Mouse (Mus musculus) bone marrow, adult 2 months (tissue): ENCODE data around the gene Ifna13. TPM values are rescaled to one million over a fixed set of nuclear protein-coding genes. Genes with fewer than 3 reads are reported as not detected.

Experiments
- H3K27ac ChIP-seq: fragments of 200-500 bp; 2 replicates; pipeline ENCODE4 v1.5.1; 2012; ENCODE audit warnings: low read depth, mild to moderate bottlenecking, control low read depth, inconsistent platforms, low read length; ENCODE audit not compliant: control insufficient read depth, poor library complexity, insufficient read depth
- H3K4me1 ChIP-seq: fragments of 200-500 bp; 2 replicates; pipeline ENCODE4 v1.6.1; 2011; ENCODE audit warnings: low read length; ENCODE audit not compliant: control insufficient read depth, insufficient read depth
- H3K4me3 ChIP-seq: fragments of 200-500 bp; replicated peaks from 2 replicates; pipeline ENCODE3; 2011; ENCODE audit warnings: mild to moderate bottlenecking, low read depth, low read length, control low read depth; ENCODE audit not compliant: control insufficient read depth
- CTCF ChIP-seq: fragments of 200-500 bp; IDR thresholded peaks from 2 replicates; pipeline ENCODE4 v1.5.1; 2011; ENCODE audit warnings: low read length, control low read depth; ENCODE audit not compliant: control insufficient read depth, insufficient read depth
- POLR2A ChIP-seq: fragments of 200-500 bp; IDR thresholded peaks from 2 replicates; pipeline ENCODE4 v1.6.1; 2011; ENCODE audit warnings: low read depth, mild to moderate bottlenecking, control low read depth, low read length, borderline replicate concordance; ENCODE audit not compliant: control insufficient read depth
- WGBS: fragments of 180-500 bp; shearing (Covaris S2); methylation state at CpG from one replicate; pipeline ENCODE4 v1.1.7; 2018; 5-methylcytosine and 5-hydroxymethylcytosine counted together
- polyA plus RNA-seq: library from polyadenylated mRNA; stranded (reverse); fragments of >200 nt; gene quantifications from 2 replicates; pipeline ENCODE4 v1.2.4, GENCODE M21; 2011; ENCODE audit warnings: low replicate concordance; ENCODE audit not compliant: missing spikeins, insufficient read depth, insufficient read length

Gene Ifna13
- polyA plus RNA-seq, 1 experiment, result 1.9 TPM

DNA sequence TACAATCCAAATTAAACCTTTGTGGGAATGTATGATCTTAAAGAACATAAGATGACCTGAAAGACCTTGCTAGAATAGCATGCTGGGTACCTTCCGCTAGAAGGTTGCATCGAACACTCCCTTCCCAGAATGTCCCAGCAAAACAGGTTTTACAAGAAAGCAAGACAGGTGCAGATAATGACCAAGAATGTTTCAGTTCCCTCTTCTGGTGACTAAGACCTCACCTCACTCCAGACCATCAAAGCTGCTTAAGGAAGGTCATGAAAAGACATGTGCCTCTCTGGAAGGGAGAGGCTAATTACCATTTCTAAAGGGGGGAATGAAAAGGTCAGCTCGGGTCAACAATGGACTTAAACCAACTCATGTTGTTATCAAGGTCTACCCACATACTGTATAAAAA is 9.4 kb upstream of the Ifna13 start:
- 80% methylated on average over 3 of the region's 3 CpGs for WGBS
- H3K4me3 ChIP-seq, result no peak overlapping the region
- H3K27ac ChIP-seq, result no peak overlapping the region
- TF ChIP-seq POLR2A (no peak), CTCF (no peak)
- no peaks in the 10 kb centered on the region for H3K4me1 ChIP-seq

DNA sequence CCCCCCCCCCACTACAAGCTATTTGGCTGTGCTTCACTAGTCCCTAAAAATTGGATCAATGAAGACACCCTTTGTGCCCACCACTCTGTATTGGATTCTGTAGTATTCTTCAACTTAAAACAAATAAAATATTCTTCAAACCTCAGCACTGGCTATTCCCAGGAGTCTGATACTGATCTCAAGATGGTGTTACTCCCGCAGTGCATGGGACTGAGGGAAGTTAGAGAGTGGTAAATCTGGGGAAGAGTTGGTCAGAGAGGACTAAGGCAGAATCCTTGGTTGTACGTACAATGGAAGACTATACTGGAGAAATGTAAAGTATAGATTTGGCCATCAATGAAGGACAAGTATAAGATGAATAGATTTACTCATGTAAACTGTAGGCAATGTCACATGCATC is 1.7 kb downstream of the Ifna13 start:
- Histone ChIP-seq H3K4me1 (no peaks in the 10 kb centered on the region), H3K27ac (no peak overlapping the region), H3K4me3 (no peak overlapping the region)
- TF ChIP-seq CTCF, result no peak
- no peak for TF ChIP-seq POLR2A
- 45% methylated on average over 2 of the region's 2 CpGs for WGBS

DNA sequence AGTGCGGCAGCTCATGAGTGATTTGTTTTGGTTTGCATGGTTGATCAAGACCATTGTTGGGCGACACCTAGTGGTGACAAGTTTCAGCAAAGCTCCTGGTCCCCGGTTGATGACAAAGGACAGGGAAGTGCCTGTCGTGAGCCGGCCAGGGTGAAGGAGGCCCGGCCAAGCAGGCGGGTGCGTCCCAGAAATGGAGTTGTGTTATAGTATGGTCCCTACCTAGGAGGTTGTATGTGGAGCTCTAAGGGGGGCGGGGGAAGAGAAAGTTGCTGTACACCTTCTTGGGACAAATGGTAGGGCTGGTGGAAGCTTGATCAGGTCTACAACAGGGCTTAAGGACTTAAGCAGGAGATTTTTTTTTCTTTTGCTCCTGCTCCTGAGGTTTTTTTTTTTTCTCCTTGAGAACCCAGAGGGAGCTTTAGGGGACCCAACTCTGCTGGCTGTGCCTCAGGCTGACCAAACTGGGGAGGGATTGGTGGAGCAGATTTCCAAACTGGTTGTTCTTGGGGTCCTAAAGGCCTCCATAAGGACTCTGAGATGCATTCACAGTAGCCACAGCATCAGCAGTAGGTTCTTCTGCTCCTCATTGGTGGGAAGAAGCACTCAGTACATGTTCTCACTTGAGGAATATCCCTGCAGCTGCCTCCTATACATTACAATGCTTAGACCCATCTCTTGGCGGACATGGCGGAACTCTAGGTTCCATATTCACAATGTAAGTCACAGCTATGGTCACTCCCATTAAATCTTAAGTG is 3.0 kb downstream of the Ifna13 start:
- Histone ChIP-seq H3K4me1 (no peaks in the 10 kb centered on the region), H3K4me3 (peak overlapping the region; percentile 86), H3K27ac (no peak overlapping the region)
- 12% methylated on average over 11 of the region's 11 CpGs for WGBS
- TF ChIP-seq POLR2A (no peak), CTCF (peak; percentile 74)

DNA sequence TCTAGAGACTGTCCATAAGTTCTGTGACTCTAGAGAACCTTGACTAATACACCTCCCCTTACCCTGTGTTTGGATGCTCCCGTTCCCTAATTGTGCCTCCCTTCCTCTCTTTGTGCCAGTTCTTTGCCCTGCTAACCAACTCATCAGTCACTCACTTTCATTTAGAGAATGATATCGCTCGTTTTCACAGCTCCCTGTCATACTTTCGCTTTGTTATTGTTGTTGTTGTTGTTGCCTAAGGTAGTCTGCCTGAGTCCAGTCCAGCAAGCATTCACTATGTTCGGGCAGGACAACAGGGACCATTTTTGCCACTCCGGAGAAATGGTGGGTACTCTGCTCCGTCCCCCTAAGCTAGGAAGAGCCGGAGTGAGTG is 3.6 kb downstream of the Ifna13 start:
- Histone ChIP-seq H3K4me3 (peak overlapping the region; percentile 86), H3K27ac (no peak overlapping the region), H3K4me1 (no peaks in the 10 kb centered on the region)
- no peak for TF ChIP-seq POLR2A
- no peak for TF ChIP-seq CTCF
- WGBS, result 13% methylated on average over 8 of the region's 8 CpGs

- Histone ChIP-seq H3K27ac (no peak within 1 kb of the TSS), H3K4me3 (no peak within 1 kb of the TSS), H3K4me1 (no peaks in the 10 kb centered on the region)
- TF ChIP-seq CTCF, result no peak
- TF ChIP-seq POLR2A, result no peak
- WGBS, result 84% methylated on average over 4 of the region's 4 CpGs
Observed at GRCm38 (mm10) chr4:88634311-88634710, 9.9 kb downstream of the Ifna13 start, which contains the start of gene C87499. C87499 (minus strand) TSS chr4:88634411.

DNA sequence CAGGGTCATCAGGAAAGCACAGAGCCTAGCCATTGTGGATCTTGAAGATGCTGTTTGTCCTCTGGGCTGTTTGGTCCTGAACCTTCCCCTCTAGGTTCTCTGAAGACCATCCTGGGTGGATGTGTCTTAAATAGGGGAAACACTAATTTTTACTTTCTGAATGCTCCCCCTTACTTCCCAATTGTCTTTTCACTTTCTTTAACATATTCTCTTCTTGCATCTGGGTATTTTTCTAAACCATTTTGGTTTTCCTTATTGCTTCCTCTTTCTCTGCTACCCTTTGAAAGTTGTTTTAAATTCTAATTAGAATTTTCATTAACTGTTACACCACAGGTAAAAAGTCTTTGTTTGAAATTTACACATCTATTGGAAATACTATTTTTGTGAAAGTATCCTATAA is 41.0 kb downstream of the Ifna13 start, which contains the start of gene Ifna12:
Ifna12 (minus strand) TSS at position 101 of the 400 bp plus-strand sequence.
- no peak within 1 kb of the TSS for H3K4me3 ChIP-seq
- H3K4me1 ChIP-seq, result no peaks in the 10 kb centered on the region
- no peak for TF ChIP-seq CTCF
- TF ChIP-seq POLR2A, result no peak
- no peak within 1 kb of the TSS for H3K27ac ChIP-seq

Other genes with a start within 250 kb of the Ifna13 start
- 3.5 and 10.8 TPM in 2 replicates for gene Hacd4, start 205.5 kb downstream of the Ifna13 start, polyA plus RNA-seq
- gene Ifnb1, start 121.7 kb downstream of the Ifna13 start, polyA plus RNA-seq, result not detected in 2 replicates
- not detected in 2 replicates for gene Ifna15, start 86.2 kb downstream of the Ifna13 start, polyA plus RNA-seq
- not detected in 2 replicates for gene Ifna14, start 72.7 kb downstream of the Ifna13 start, polyA plus RNA-seq
- gene Ifna9, start 52.1 kb downstream of the Ifna13 start, polyA plus RNA-seq, result not detected in 2 replicates
- gene Ifna12, start 41.1 kb downstream of the Ifna13 start, polyA plus RNA-seq, result not detected in 2 replicates
- gene C87499, start 10.0 kb downstream of the Ifna13 start, polyA plus RNA-seq, result not detected in 2 replicates
- gene Ifna16, start 32.5 kb upstream of the Ifna13 start, polyA plus RNA-seq, result not detected in 2 replicates
- gene Ifna2, start 39.5 kb upstream of the Ifna13 start, polyA plus RNA-seq, result not detected in 2 replicates
- not detected in 2 replicates for gene Ifnab, start 46.9 kb upstream of the Ifna13 start, polyA plus RNA-seq
- not detected in 2 replicates for gene Gm26566, start 77.3 kb upstream of the Ifna13 start, polyA plus RNA-seq
- gene Klhl9, start 78.0 kb upstream of the Ifna13 start, polyA plus RNA-seq, result 10.8 and 18.3 TPM in 2 replicates
- not detected in 2 replicates for gene Gm13271, start 110.4 kb upstream of the Ifna13 start, polyA plus RNA-seq
- gene Gm13283, start 115.7 kb upstream of the Ifna13 start, polyA plus RNA-seq, result not detected in 2 replicates
- gene Gm13290, start 129.4 kb upstream of the Ifna13 start, polyA plus RNA-seq, result not detected in 2 replicates
- gene Gm13289, start 132.5 kb upstream of the Ifna13 start, polyA plus RNA-seq, result not detected in 2 replicates
- not detected in 2 replicates for gene Gm13272, start 135.4 kb upstream of the Ifna13 start, polyA plus RNA-seq
- gene Ifnz, start 137.7 kb upstream of the Ifna13 start, polyA plus RNA-seq, result not detected in 2 replicates
- gene Gm13276, start 141.2 kb upstream of the Ifna13 start, polyA plus RNA-seq, result not detected in 2 replicates
- gene Gm13277, start 144.2 kb upstream of the Ifna13 start, polyA plus RNA-seq, result not detected in 2 replicates
- not detected in 2 replicates for gene Gm13278, start 147.1 kb upstream of the Ifna13 start, polyA plus RNA-seq
- gene Gm13275, start 150.0 kb upstream of the Ifna13 start, polyA plus RNA-seq, result not detected in 2 replicates
- not detected in 2 replicates for gene Gm13279, start 152.9 kb upstream of the Ifna13 start, polyA plus RNA-seq
- not detected in 2 replicates for gene Gm13285, start 155.2 kb upstream of the Ifna13 start, polyA plus RNA-seq
- gene Gm13287, start 158.8 kb upstream of the Ifna13 start, polyA plus RNA-seq, result not detected in 2 replicates
- not detected in 2 replicates for gene Gm13288, start 161.1 kb upstream of the Ifna13 start, polyA plus RNA-seq
- not detected in 2 replicates for gene Ifna7, start 171.8 kb upstream of the Ifna13 start, polyA plus RNA-seq
- not detected in 2 replicates for gene Ifna11, start 175.5 kb upstream of the Ifna13 start, polyA plus RNA-seq
- gene Ifna6, start 183.0 kb upstream of the Ifna13 start, polyA plus RNA-seq, result not detected in 2 replicates
- not detected in 2 replicates for gene Ifna5, start 191.1 kb upstream of the Ifna13 start, polyA plus RNA-seq
- gene Ifna4, start 197.4 kb upstream of the Ifna13 start, polyA plus RNA-seq, result not detected in 2 replicates
- gene Ifna1, start 205.6 kb upstream of the Ifna13 start, polyA plus RNA-seq, result not detected in 2 replicates
- gene Ifne, start 235.7 kb upstream of the Ifna13 start, polyA plus RNA-seq, result not detected in 2 replicates